Mouse (Mus musculus) midbrain, embryonic 10.5 days (tissue): ENCODE data around the gene Ptpn13. TPM values are rescaled to one million over a fixed set of nuclear protein-coding genes. Genes with fewer than 3 reads are reported as not detected.

Source experiments
- DNase-seq: peaks from one replicate; pipeline ENCODE4 v3.0.0-alpha.2; 2017; ENCODE audit warnings: low spot score
- H3K27ac ChIP-seq: fragments of 300-500 bp; sonication (generic); replicated peaks from 2 replicates; pipeline ENCODE4 v1.5.1; 2016; ENCODE audit warnings: mild to moderate bottlenecking
- H3K27me3 ChIP-seq: fragments of 300-500 bp; sonication (generic); 2 replicates; pipeline ENCODE4 v1.6.1; 2016; ENCODE audit warnings: low read depth, mild to moderate bottlenecking; ENCODE audit not compliant: poor library complexity, severe bottlenecking
- H3K36me3 ChIP-seq: fragments of 300-500 bp; sonication (generic); 2 replicates; pipeline ENCODE4 v1.6.1; 2016; ENCODE audit warnings: mild to moderate bottlenecking, moderate library complexity
- H3K4me1 ChIP-seq: fragments of 300-500 bp; sonication (generic); 2 replicates; pipeline ENCODE4 v1.6.1; 2016
- H3K4me3 ChIP-seq: fragments of 300-500 bp; sonication (generic); 2 replicates; pipeline ENCODE4 v1.5.1; 2016; ENCODE audit warnings: mild to moderate bottlenecking, moderate library complexity
- H3K9me3 ChIP-seq: fragments of 300-500 bp; sonication (generic); replicated peaks from 2 replicates; pipeline ENCODE4 v1.6.1; 2016; ENCODE audit warnings: mild to moderate bottlenecking
- WGBS: fragments of 180-500 bp; shearing (Covaris S2); methylation state at CpG from one replicate; pipeline ENCODE4 v1.1.7; 2016; 5-methylcytosine and 5-hydroxymethylcytosine counted together
- polyA plus RNA-seq: library from polyadenylated mRNA; unstranded; fragments of >200 nt; fragmentation: Nextera tagmentation; extraction: Ambion mirVana; gene quantifications from 2 replicates; pipeline ENCODE4 v1.2.1, GENCODE M21; 2016

Ptpn13 gene
- polyA plus RNA-seq, 1 experiment from 2014 or later: 17.5 TPM

GRCm38 (mm10) chr5:103474259-103474658 is 49.3 kb downstream of the Ptpn13 start:
- Histone ChIP-seq H3K4me3 (no peak overlapping the region), H3K36me3 (0 out of 2 replicates have a peak, but pooled peaks cover 2% of the 10 kb centered on the region), H3K9me3 (no peaks in the 10 kb centered on the region), H3K27ac (no peak overlapping the region), H3K27me3 (no peaks in the 10 kb centered on the region), H3K4me1 (no peaks in the 10 kb centered on the region; the same call in 1 of the 2 replicates)
- no peak for DNase-seq
- WGBS: 90% methylated on average over 4 of the region's 4 CpGs

GRCm38 (mm10) chr5:103475503-103475902 is 50.5 kb downstream of the Ptpn13 start:
- 90% methylated on average over 5 of the region's 5 CpGs for WGBS
- Histone ChIP-seq H3K36me3 (peaks cover 13% of the 10 kb centered on the region), H3K27me3 (no peaks in the 10 kb centered on the region), H3K27ac (no peak overlapping the region), H3K4me3 (no peak overlapping the region), H3K4me1 (no peaks in the 10 kb centered on the region), H3K9me3 (no peaks in the 10 kb centered on the region)
- DNase-seq: no peak

GRCm38 (mm10) chr5:103479503-103479902 is 54.5 kb downstream of the Ptpn13 start:
- H3K27ac ChIP-seq: no peak overlapping the region
- H3K4me1 ChIP-seq: no peaks in the 10 kb centered on the region
- H3K27me3 ChIP-seq: no peaks in the 10 kb centered on the region
- H3K9me3 ChIP-seq: no peaks in the 10 kb centered on the region
- H3K4me3 ChIP-seq: no peak overlapping the region
- no peak for DNase-seq
- WGBS: 94% methylated on average over 5 of the region's 5 CpGs
- peaks cover 26% of the 10 kb centered on the region for H3K36me3 ChIP-seq

- H3K27ac ChIP-seq: no peak overlapping the region
- H3K36me3 ChIP-seq: peaks cover 26% of the 10 kb centered on the region
- 91% methylated on average over 2 of the region's 2 CpGs for WGBS
- no peaks in the 10 kb centered on the region for H3K4me1 ChIP-seq
- H3K9me3 ChIP-seq: no peaks in the 10 kb centered on the region
- H3K27me3 ChIP-seq: no peaks in the 10 kb centered on the region
- H3K4me3 ChIP-seq: no peak overlapping the region
- DNase-seq: no peak
These were observed 56.2 kb downstream of the Ptpn13 start for GRCm38 (mm10) chr5:103481222-103481621.

- no peak for DNase-seq
- WGBS: 90% methylated on average over 7 of the region's 7 CpGs
These were observed 62.0 kb downstream of the Ptpn13 start for GRCm38 (mm10) chr5:103487001-103487400.

GRCm38 (mm10) chr5:103490964-103491363 is 66.0 kb downstream of the Ptpn13 start:
- Histone ChIP-seq H3K27me3 (no peaks in the 10 kb centered on the region), H3K27ac (no peak overlapping the region), H3K36me3 (peaks cover 25% of the 10 kb centered on the region), H3K9me3 (no peaks in the 10 kb centered on the region), H3K4me1 (no peaks in the 10 kb centered on the region), H3K4me3 (no peak overlapping the region)
- whole genome bisulfite sequencing: 95% methylated on average over 8 of the region's 8 CpGs
- no peak for DNase-seq

More at GRCm38 (mm10) chr5:103487001-103487400, 62.0 kb downstream of the Ptpn13 start:
- no peak overlapping the region for H3K4me3 ChIP-seq
- H3K4me1 ChIP-seq: no peaks in the 10 kb centered on the region
- H3K27ac ChIP-seq: no peak overlapping the region
- H3K9me3 ChIP-seq: no peaks in the 10 kb centered on the region
- no peaks in the 10 kb centered on the region for H3K27me3 ChIP-seq
- H3K36me3 ChIP-seq: peaks cover 22% of the 10 kb centered on the region

GRCm38 (mm10) chr5:103491788-103492187 is 66.8 kb downstream of the Ptpn13 start:
- no peak overlapping the region for H3K27ac ChIP-seq
- H3K36me3 ChIP-seq: peaks cover 25% of the 10 kb centered on the region
- DNase-seq: no peak
- no peak overlapping the region for H3K4me3 ChIP-seq
- WGBS: 92% methylated on average over 5 of the region's 5 CpGs
- no peaks in the 10 kb centered on the region for H3K27me3 ChIP-seq
- 0 out of 2 replicates have a peak, but pooled peaks cover 4% of the 10 kb centered on the region for H3K4me1 ChIP-seq
- no peaks in the 10 kb centered on the region for H3K9me3 ChIP-seq

GRCm38 (mm10) chr5:103497061-103497460 is 72.1 kb downstream of the Ptpn13 start:
- peaks cover 18% of the 10 kb centered on the region for H3K36me3 ChIP-seq
- WGBS: 96% methylated on average over 5 of the region's 5 CpGs

GRCm38 (mm10) chr5:103497480-103497879 is 72.5 kb downstream of the Ptpn13 start:
- no peaks in the 10 kb centered on the region for H3K27me3 ChIP-seq
- H3K4me1 ChIP-seq: peaks cover 10% of the 10 kb centered on the region
- peaks cover 18% of the 10 kb centered on the region for H3K36me3 ChIP-seq
- no peak overlapping the region for H3K27ac ChIP-seq
- H3K9me3 ChIP-seq: no peaks in the 10 kb centered on the region
- H3K4me3 ChIP-seq: no peak overlapping the region
- no peak for DNase-seq
- 90% methylated on average over 2 of the region's 2 CpGs for WGBS

More at GRCm38 (mm10) chr5:103497061-103497460, 72.1 kb downstream of the Ptpn13 start:
- H3K4me1 ChIP-seq: peaks cover 10% of the 10 kb centered on the region
- H3K27me3 ChIP-seq: no peaks in the 10 kb centered on the region
- H3K4me3 ChIP-seq: no peak overlapping the region
- H3K27ac ChIP-seq: no peak overlapping the region
- no peaks in the 10 kb centered on the region for H3K9me3 ChIP-seq
- no peak for DNase-seq

- H3K4me3 ChIP-seq: no peak overlapping the region
- no peaks in the 10 kb centered on the region for H3K27me3 ChIP-seq
- no peak for DNase-seq
- H3K4me1 ChIP-seq: peaks cover 10% of the 10 kb centered on the region
- peak overlapping the region; percentile 38; the same call in 1 of the 2 replicates for H3K27ac ChIP-seq
- 63% methylated on average over 6 of the region's 6 CpGs for WGBS
- no peaks in the 10 kb centered on the region for H3K9me3 ChIP-seq
- H3K36me3 ChIP-seq: peaks cover 31% of the 10 kb centered on the region
These were observed 74.3 kb downstream of the Ptpn13 start for GRCm38 (mm10) chr5:103499305-103499704.

GRCm38 (mm10) chr5:103501076-103501475 is 76.1 kb downstream of the Ptpn13 start:
- 96% methylated on average over 9 of the region's 9 CpGs for WGBS
- Histone ChIP-seq H3K4me3 (no peak overlapping the region), H3K9me3 (no peaks in the 10 kb centered on the region), H3K4me1 (peaks cover 9% of the 10 kb centered on the region), H3K36me3 (peaks cover 31% of the 10 kb centered on the region), H3K27ac (no peak overlapping the region), H3K27me3 (no peaks in the 10 kb centered on the region)
- no peak for DNase-seq

- H3K9me3 ChIP-seq: no peaks in the 10 kb centered on the region
- no peak overlapping the region for H3K27ac ChIP-seq
- DNase-seq: no peak
- WGBS: 96% methylated on average over 6 of the region's 6 CpGs
- no peaks in the 10 kb centered on the region for H3K27me3 ChIP-seq
- H3K36me3 ChIP-seq: peaks cover 31% of the 10 kb centered on the region
- H3K4me3 ChIP-seq: no peak overlapping the region
- H3K4me1 ChIP-seq: peaks cover 6% of the 10 kb centered on the region
These were observed 76.8 kb downstream of the Ptpn13 start for GRCm38 (mm10) chr5:103501839-103502238.

- 87% methylated on average over 9 of the region's 9 CpGs for WGBS
- DNase-seq: no peak
- no peaks in the 10 kb centered on the region for H3K4me1 ChIP-seq
- H3K36me3 ChIP-seq: peaks cover 24% of the 10 kb centered on the region
- H3K9me3 ChIP-seq: no peaks in the 10 kb centered on the region
- no peak overlapping the region for H3K27ac ChIP-seq
- no peaks in the 10 kb centered on the region for H3K27me3 ChIP-seq
- no peak overlapping the region for H3K4me3 ChIP-seq
These were observed 88.2 kb downstream of the Ptpn13 start for GRCm38 (mm10) chr5:103513162-103513561.

GRCm38 (mm10) chr5:103514441-103514840 is 89.4 kb downstream of the Ptpn13 start:
- Histone ChIP-seq H3K36me3 (peaks cover 23% of the 10 kb centered on the region), H3K9me3 (no peaks in the 10 kb centered on the region), H3K4me1 (no peaks in the 10 kb centered on the region), H3K4me3 (no peak overlapping the region), H3K27ac (no peak overlapping the region), H3K27me3 (no peaks in the 10 kb centered on the region)
- whole genome bisulfite sequencing: 95% methylated on average over 7 of the region's 7 CpGs
- DNase-seq: no peak
